Mouse (Mus musculus) liver, embryonic 11.5 days (tissue): ENCODE results near the gene Rad51d. TPM values are rescaled to one million over a fixed set of nuclear protein-coding genes. Genes with fewer than 3 reads are reported as not detected.
A peak's percentile ranks its signal among the peaks of the same experiment; 100 is the strongest.
"Not testable (repeated sequence)": the region's sequence is repeated elsewhere in the genome, so short reads cannot be mapped to it uniquely, and the experiment has no call there.

Experiments
- ATAC-seq: fragments of 200-750 bp; cut with Nextera tagmentation; replicated peaks from 2 replicates; pipeline ENCODE4 v1.8.0; 2017; ENCODE audit warnings: moderate number of reproducible peaks, mild to moderate bottlenecking, moderate TSS enrichment, moderate library complexity; ENCODE audit not compliant: low FRiP score
- DNase-seq: peaks from one replicate; pipeline ENCODE4 v3.0.0-alpha.2; 2017; ENCODE audit warnings: low spot score
- H3K27ac ChIP-seq: fragments of 300-500 bp; sonication (generic); 2 replicates; pipeline ENCODE4 v1.5.1; 2014; ENCODE audit warnings: mild to moderate bottlenecking, low read depth, low read length, control low read depth
- H3K27me3 ChIP-seq: fragments of 300-500 bp; sonication (generic); replicated peaks from 2 replicates; pipeline ENCODE4 v1.6.1; 2014; ENCODE audit warnings: low read length, mixed read lengths; ENCODE audit not compliant: control insufficient read depth, insufficient read depth
- H3K36me3 ChIP-seq: fragments of 300-500 bp; sonication (generic); 2 replicates; pipeline ENCODE4 v1.6.1; 2014; ENCODE audit warnings: mild to moderate bottlenecking, low read length, moderate library complexity, mixed read lengths; ENCODE audit not compliant: control insufficient read depth, insufficient read depth
- H3K4me1 ChIP-seq: fragments of 300-500 bp; sonication (generic); replicated peaks from 2 replicates; pipeline ENCODE4 v1.6.1; 2014; ENCODE audit warnings: low read length, mixed read lengths; ENCODE audit not compliant: control insufficient read depth, insufficient read depth
- H3K4me2 ChIP-seq: fragments of 300-500 bp; sonication (generic); 2 replicates; pipeline ENCODE4 v1.6.1; 2014; ENCODE audit warnings: mild to moderate bottlenecking, control low read depth, moderate library complexity
- H3K4me3 ChIP-seq: fragments of 300-500 bp; sonication (generic); 2 replicates; pipeline ENCODE4 v1.5.1; 2014; ENCODE audit warnings: low read depth, low read length, control low read depth
- H3K9ac ChIP-seq: fragments of 300-500 bp; sonication (generic); 2 replicates; pipeline ENCODE4 v1.6.1; 2014; ENCODE audit warnings: low read depth, low read length, control low read depth
- H3K9me3 ChIP-seq: fragments of 300-500 bp; sonication (generic); 2 replicates; pipeline ENCODE4 v1.6.1; 2016; ENCODE audit warnings: low read length, inconsistent platforms, mixed read lengths; ENCODE audit not compliant: control insufficient read depth
- WGBS: fragments of 180-500 bp; shearing (Covaris S2); extraction: QIAGEN DNeasy Blood & Tissue Kit; methylation state at CpG from one replicate; pipeline ENCODE4 v1.1.7; 2014; 5-methylcytosine and 5-hydroxymethylcytosine counted together
- polyA plus RNA-seq: library from polyadenylated mRNA; unstranded; fragments of >200 nt; fragmentation: Nextera tagmentation; extraction: Ambion mirVana; gene quantifications from 2 replicates; pipeline ENCODE4 v1.2.1, GENCODE M21; 2014

Gene Rad51d
- polyA plus RNA-seq, 1 experiment from 2014 or later, result 14.4 TPM

- Histone ChIP-seq H3K27me3 (no peaks in the 10 kb centered on the region), H3K9me3 (no peaks in the 10 kb centered on the region), H3K4me3 (peak overlapping the region; percentile 47), H3K9ac (peak overlapping the region; percentile 69), H3K4me1 (peaks cover 58% of the 10 kb centered on the region), H3K27ac (peak overlapping the region; percentile 98), H3K36me3 (peaks cover 5% of the 10 kb centered on the region; the same call in 1 of the 2 replicates), H3K4me2 (peak overlapping the region; percentile 92)
- 0% methylated on average over 4 of the region's 4 CpGs for WGBS
- peak; percentile 68 for DNase-seq
- peak; percentile 81 for ATAC-seq
Measured at GRCm38 (mm10) chr11:82846079-82846436, 44.4 kb downstream of the Rad51d start.

GRCm38 (mm10) chr11:82845415-82846078 lies 44.9 kb downstream of the Rad51d start:
- ATAC-seq, result peak; percentile 82
- WGBS, result 13% methylated on average over 16 of the region's 16 CpGs
- peaks cover 62% of the 10 kb centered on the region for H3K4me1 ChIP-seq

DNA sequence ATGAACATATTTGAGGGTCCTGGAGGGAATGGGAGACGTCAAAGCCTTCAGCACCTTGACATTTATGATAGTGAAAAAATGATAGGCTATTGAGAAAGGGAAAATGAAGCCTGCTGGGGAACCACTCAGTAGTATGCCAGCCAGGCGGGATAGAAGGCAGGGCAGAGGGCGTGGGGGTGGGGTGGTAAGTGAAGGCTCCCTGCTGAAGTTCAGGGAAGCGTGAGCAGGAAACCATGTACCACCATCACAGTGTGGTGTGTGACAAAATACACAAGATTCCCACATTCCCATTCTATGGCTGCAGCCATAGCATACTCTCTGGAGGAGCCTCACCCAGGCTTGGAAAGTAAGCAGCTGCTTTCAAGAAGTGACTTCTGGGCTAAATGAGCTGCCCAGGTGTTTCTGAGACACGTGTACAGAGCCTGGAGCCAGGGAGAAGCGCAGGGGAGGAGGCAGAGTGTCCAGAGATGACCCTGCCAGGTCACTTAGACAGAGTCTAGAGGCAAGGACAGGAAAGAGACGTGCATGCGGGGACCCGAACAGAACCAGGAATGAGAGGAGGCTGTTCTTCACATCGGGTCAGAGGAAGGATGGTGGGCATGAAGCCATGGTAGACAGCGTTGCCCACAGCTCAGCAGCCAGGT lies 45.5 kb downstream of the Rad51d start:
- H3K9ac ChIP-seq, result peak overlapping the region; percentile 69
- peaks cover 5% of the 10 kb centered on the region; the same call in 1 of the 2 replicates for H3K36me3 ChIP-seq
- DNase-seq (no peak), ATAC-seq (no peak)
- no peaks in the 10 kb centered on the region for H3K27me3 ChIP-seq
- H3K9me3 ChIP-seq, result no peaks in the 10 kb centered on the region
- WGBS, result 52% methylated on average over 11 of the region's 11 CpGs
- H3K27ac ChIP-seq, result peak overlapping the region; percentile 98
- H3K4me2 ChIP-seq, result peak overlapping the region; percentile 92
- H3K4me3 ChIP-seq, result peak overlapping the region; percentile 47
- peaks cover 57% of the 10 kb centered on the region for H3K4me1 ChIP-seq

More at GRCm38 (mm10) chr11:82845415-82846078, 44.9 kb downstream of the Rad51d start:
- Histone ChIP-seq H3K4me3 (peak overlapping the region; percentile 47), H3K9ac (peak overlapping the region; percentile 69), H3K27me3 (no peaks in the 10 kb centered on the region), H3K36me3 (peaks cover 5% of the 10 kb centered on the region; the same call in 1 of the 2 replicates), H3K27ac (peak overlapping the region; percentile 98), H3K4me2 (peak overlapping the region; percentile 92), H3K9me3 (no peaks in the 10 kb centered on the region)
- no peak for DNase-seq

GRCm38 (mm10) chr11:82838511-82838910 lies 51.9 kb downstream of the Rad51d start:
- Histone ChIP-seq H3K27ac (no peak overlapping the region), H3K9me3 (no peaks in the 10 kb centered on the region), H3K4me3 (no peak overlapping the region), H3K36me3 (peaks cover 6% of the 10 kb centered on the region; the same call in 1 of the 2 replicates), H3K4me2 (no peak overlapping the region), H3K9ac (no peak overlapping the region), H3K4me1 (peaks cover 30% of the 10 kb centered on the region), H3K27me3 (no peaks in the 10 kb centered on the region)
- no peak for DNase-seq
- 68% methylated on average over 5 of the region's 5 CpGs for WGBS
- no peak for ATAC-seq

DNA sequence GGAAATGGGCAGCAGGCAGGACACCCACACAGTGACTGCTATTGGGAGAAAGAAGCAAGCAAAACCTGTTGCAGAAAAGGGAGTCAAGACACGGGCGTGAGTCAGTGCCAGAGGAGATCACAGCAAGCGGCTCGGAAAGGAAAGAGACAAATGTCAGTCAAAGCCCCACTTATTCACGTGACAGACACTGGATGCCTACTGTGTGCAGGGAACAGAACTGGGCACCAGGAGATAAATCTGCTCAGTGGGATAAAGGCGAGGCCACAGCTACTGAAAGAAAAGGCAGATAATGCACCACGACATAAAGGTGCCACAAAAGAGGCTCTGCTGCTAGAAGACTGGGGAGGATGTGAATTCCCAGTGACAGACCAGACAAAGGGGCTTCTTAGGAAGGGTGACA lies 52.6 kb downstream of the Rad51d start:
- peaks cover 33% of the 10 kb centered on the region for H3K4me1 ChIP-seq
- WGBS, result 57% methylated on average over 7 of the region's 7 CpGs
- no peak overlapping the region for H3K4me2 ChIP-seq
- ATAC-seq, result 0 out of 2 replicates have a peak, but pooled peaks have one; percentile 40
- H3K27ac ChIP-seq, result no peak overlapping the region
- H3K9me3 ChIP-seq, result no peaks in the 10 kb centered on the region
- H3K9ac ChIP-seq, result peak overlapping the region; percentile 30; the same call in 1 of the 2 replicates
- H3K27me3 ChIP-seq, result no peaks in the 10 kb centered on the region
- peaks cover 3% of the 10 kb centered on the region; the same call in 1 of the 2 replicates for H3K36me3 ChIP-seq
- no peak for DNase-seq
- H3K4me3 ChIP-seq, result no peak overlapping the region

- H3K9me3 ChIP-seq, result no peaks in the 10 kb centered on the region
- H3K27ac ChIP-seq, result no peak overlapping the region
- ATAC-seq (no peak), DNase-seq (no peak)
- no peaks in the 10 kb centered on the region for H3K27me3 ChIP-seq
- 81% methylated on average over 7 of the region's 7 CpGs for WGBS
- peaks cover 3% of the 10 kb centered on the region; the same call in 1 of the 2 replicates for H3K36me3 ChIP-seq
- peaks cover 32% of the 10 kb centered on the region for H3K4me1 ChIP-seq
- H3K9ac ChIP-seq, result no peak overlapping the region
- H3K4me2 ChIP-seq, result no peak overlapping the region
- no peak overlapping the region for H3K4me3 ChIP-seq
Measured at GRCm38 (mm10) chr11:82837192-82837591, 53.2 kb downstream of the Rad51d start.

DNA sequence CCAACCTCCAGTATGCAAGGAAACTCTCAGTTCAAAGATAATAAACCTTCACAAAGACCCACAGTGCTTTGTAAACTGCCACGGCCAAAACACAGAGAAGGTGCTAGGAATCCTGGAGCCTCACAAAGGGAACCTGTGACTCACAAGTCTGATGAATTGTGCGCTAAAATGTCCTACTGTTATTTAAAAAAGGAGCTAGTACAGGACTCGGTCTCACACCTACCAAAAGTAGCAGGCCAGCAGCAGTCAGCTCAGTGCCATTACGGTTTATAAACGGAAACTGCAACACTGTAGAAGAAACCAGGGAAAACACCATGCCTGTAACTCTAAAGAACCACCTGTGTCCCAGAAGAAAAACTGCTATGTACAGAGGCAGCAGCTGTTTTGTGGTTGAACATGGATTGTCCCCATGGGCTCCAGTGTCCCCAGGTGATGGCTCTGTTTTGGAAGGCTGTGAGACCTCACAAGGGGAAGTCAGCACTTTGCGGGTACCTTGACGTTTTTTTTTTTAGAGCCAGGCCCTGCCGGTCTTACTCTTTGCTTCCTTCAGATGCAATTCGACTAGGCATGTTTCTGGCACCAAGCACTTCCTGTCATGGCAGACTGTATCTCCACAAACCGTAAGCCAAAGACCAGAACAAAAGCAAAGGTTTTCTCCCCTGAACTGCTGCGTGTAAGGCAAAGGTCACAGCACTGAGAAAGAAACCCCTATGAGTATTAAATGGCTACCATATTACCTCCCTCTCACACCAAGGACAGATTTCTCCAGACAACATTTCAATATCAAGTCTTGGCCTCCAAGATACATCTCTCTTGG lies 54.6 kb downstream of the Rad51d start:
- no peak for ATAC-seq
- H3K9ac ChIP-seq, result no peak overlapping the region
- peaks cover 3% of the 10 kb centered on the region; the same call in 1 of the 2 replicates for H3K36me3 ChIP-seq
- H3K27ac ChIP-seq, result no peak overlapping the region
- no peak overlapping the region for H3K4me2 ChIP-seq
- H3K27me3 ChIP-seq, result no peaks in the 10 kb centered on the region
- no peaks in the 10 kb centered on the region for H3K9me3 ChIP-seq
- no peak overlapping the region for H3K4me3 ChIP-seq
- H3K4me1 ChIP-seq, result peaks cover 38% of the 10 kb centered on the region
- no peak for DNase-seq
- 70% methylated on average over 11 of the region's 11 CpGs for WGBS

DNA sequence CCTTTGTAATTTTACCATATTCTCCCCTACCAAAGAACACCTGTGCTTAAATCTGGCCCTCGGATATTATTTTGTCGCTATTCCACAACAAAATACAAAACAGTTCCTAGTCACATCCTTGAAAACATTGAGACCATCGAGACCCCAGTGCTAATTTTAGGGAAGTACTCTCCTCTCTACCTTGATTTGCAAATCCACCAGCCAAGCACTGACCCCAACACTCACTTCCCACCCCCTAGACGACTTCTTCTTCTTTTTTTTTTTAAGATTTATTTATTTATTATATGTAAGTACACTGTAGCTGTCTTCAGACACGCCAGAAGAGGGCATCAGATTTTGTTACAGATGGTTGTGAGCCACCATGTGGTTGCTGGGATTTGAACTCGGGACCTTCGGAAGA lies 56.1 kb downstream of the Rad51d start:
- not testable (repeated sequence) for H3K27ac ChIP-seq, H3K27me3 ChIP-seq, H3K9me3 ChIP-seq, DNase-seq, ATAC-seq, H3K4me3 ChIP-seq, H3K36me3 ChIP-seq, H3K4me2 ChIP-seq, H3K9ac ChIP-seq
- peaks cover 34% of the 10 kb centered on the region for H3K4me1 ChIP-seq
- 76% methylated on average over 7 of the region's 7 CpGs for WGBS
